Mouse (Mus musculus): ENCODE data around the gene Dnmt3a.

- TF ChIP-seq CEBPB (IDR thresholded peaks at IDR 0.05; ENCODE audit: low read depth) = no peak
- no peak for TF ChIP-seq CTCF (IDR thresholded peaks at IDR 0.05; ENCODE audit: control insufficient read depth, insufficient read depth, insufficient read length)
Observed at GRCm38 (mm10) chr12:3771080-3771479, 34.7 kb upstream of the Dnmt3a start.

Measured in C2C12 (cell line).